Mouse (Mus musculus) liver, embryonic 14.5 days (tissue): ENCODE measurements at regions not wholly inside any gene's neighbourhood (a gene's known extent, or its start where the extent isn't known, plus 50 kb on each side); places are given as distances from the start of the nearest gene placed in this dataset.

Source experiments
- ATAC-seq: fragments of 200-750 bp; cut with Nextera tagmentation; 2 replicates; pipeline ENCODE4 v1.8.0; 2017; ENCODE audit warnings: moderate number of reproducible peaks, mild to moderate bottlenecking, moderate library complexity; ENCODE audit not compliant: insufficient read depth
- DNase-seq, 3 experiments: peaks; one replicate each; pipeline ENCODE4 v3.0.0-alpha.2; 2012 to 2013; ENCODE audit warnings: low read depth in 3 of 3, low spot score in 3 of 3
- H3K27ac ChIP-seq: fragments of 300-500 bp; sonication (generic); 2 replicates; pipeline ENCODE4 v1.5.1; 2014; ENCODE audit warnings: moderate library complexity, mild to moderate bottlenecking, control low read depth, inconsistent platforms
- H3K27me3 ChIP-seq: fragments of 300-500 bp; sonication (generic); 2 replicates; pipeline ENCODE4 v1.6.1; 2014; ENCODE audit warnings: mild to moderate bottlenecking, low read length, moderate library complexity; ENCODE audit not compliant: control insufficient read depth, insufficient read depth
- H3K36me3 ChIP-seq: fragments of 300-500 bp; sonication (generic); replicated peaks from 2 replicates; pipeline ENCODE4 v1.6.1; 2014; ENCODE audit warnings: low read depth; ENCODE audit not compliant: control insufficient read depth, insufficient read depth
- H3K4me1 ChIP-seq, 2 experiments: fragments of 200-500 bp in 1 of 2; fragments of 300-500 bp in 1 of 2; sonication (generic) in 1 of 2; replicated peaks; 2 replicates each; pipeline ENCODE4 v1.6.1; 2012 to 2014; ENCODE audit warnings: antibody characterized with exemption in 1 of 2, inconsistent platforms in 1 of 2, low read length in 1 of 2; ENCODE audit not compliant: control insufficient read depth in 2 of 2, insufficient read depth in 2 of 2
- H3K4me2 ChIP-seq: fragments of 300-500 bp; sonication (generic); 2 replicates; pipeline ENCODE4 v1.6.1; 2014; ENCODE audit warnings: low read depth, mild to moderate bottlenecking, control low read depth, moderate library complexity
- H3K4me3 ChIP-seq, 2 experiments: fragments of 200-500 bp in 1 of 2; fragments of 300-500 bp in 1 of 2; sonication (generic) in 1 of 2; 2 replicates each; pipeline ENCODE4 v1.5.1; 2012 to 2014; ENCODE audit warnings: low read depth in 2 of 2, low read length in 2 of 2, mild to moderate bottlenecking in 2 of 2, control low read depth in 1 of 2, inconsistent platforms in 1 of 2, moderate library complexity in 1 of 2; ENCODE audit not compliant: insufficient read depth in 1 of 2
- H3K9ac ChIP-seq: fragments of 300-500 bp; sonication (generic); replicated peaks from 2 replicates; pipeline ENCODE4 v1.6.1; 2014; ENCODE audit warnings: mild to moderate bottlenecking, control low read depth, moderate library complexity
- H3K9me3 ChIP-seq: fragments of 300-500 bp; sonication (generic); 2 replicates; pipeline ENCODE4 v1.6.1; 2016; ENCODE audit warnings: low read length, mixed read lengths; ENCODE audit not compliant: control insufficient read depth
- CTCF ChIP-seq: IDR thresholded peaks from 2 replicates; pipeline ENCODE4 v1.5.1; 2016; ENCODE audit warnings: antibody characterized with exemption, low read depth, control low read depth
- EP300 ChIP-seq: IDR thresholded peaks from 2 replicates; pipeline ENCODE4 v1.6.1; 2016; ENCODE audit warnings: antibody characterized with exemption, low read depth
- whole genome bisulfite sequencing: fragments of 180-500 bp; shearing (Covaris S2); extraction: QIAGEN DNeasy Blood & Tissue Kit; methylation state at CpG from one replicate; pipeline ENCODE4 v1.1.7; 2014; ENCODE audit not compliant: insufficient replicate concordance; 5-methylcytosine and 5-hydroxymethylcytosine counted together

DNA sequence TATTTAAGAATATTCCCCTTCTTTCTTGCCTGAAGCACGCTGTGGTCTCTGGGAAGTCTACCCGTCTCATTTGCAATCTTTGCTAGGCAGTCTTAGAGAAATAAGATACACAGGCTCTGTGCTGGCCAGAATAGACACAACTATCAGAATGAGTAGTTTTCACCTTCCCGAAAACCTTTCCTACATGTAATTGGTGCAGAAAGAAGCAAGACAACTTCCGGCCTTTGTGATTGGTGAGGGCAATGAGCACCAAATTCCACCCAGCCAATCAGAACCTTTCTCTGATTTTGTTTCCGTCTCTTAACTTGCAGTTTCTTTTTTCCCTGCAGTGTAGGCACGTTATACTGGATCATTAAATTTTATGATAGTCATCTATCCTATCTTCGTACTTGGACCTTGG is 127.7 kb downstream of the Utp18 start:
- 65% methylated on average over 7 of the region's 7 CpGs for WGBS
- H3K4me1 ChIP-seq, result no peaks in the 10 kb centered on the region
- DNase-seq (no peak), ATAC-seq (no peak)
- no peak overlapping the region for H3K4me3 ChIP-seq
- no peak overlapping the region for H3K27ac ChIP-seq
- H3K9me3 ChIP-seq, result no peaks in the 10 kb centered on the region
- no peaks in the 10 kb centered on the region for H3K27me3 ChIP-seq
- no peaks in the 10 kb centered on the region for H3K36me3 ChIP-seq
- H3K9ac ChIP-seq, result no peak overlapping the region
- H3K4me2 ChIP-seq, result no peak overlapping the region
- TF ChIP-seq CTCF (no peak), EP300 (no peak)

DNA sequence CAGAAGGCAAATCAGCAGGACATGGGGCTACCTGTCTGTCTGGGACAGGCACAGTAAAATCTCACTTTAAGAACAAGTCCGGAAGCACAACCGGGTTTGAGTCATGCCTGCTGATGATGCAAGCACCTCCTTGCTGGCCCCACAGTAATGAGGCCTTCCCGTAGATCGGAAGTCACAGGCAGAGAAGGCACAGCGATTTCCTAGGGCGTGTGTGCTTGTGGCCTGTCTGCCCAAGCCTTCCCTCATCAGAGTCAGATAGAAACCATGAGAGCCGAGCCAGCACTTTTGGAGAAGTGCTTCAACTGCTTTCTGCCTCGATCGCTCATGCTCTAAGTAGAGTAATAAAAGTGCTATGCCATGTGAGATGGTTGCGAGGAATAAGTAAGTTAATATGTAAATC is 148.9 kb downstream of the Utp18 start:
- WGBS, result 73% methylated on average over 10 of the region's 10 CpGs
- no peak overlapping the region for H3K27ac ChIP-seq
- H3K4me1 ChIP-seq, result no peaks in the 10 kb centered on the region
- TF ChIP-seq EP300, result no peak
- no peak for TF ChIP-seq CTCF
- no peak overlapping the region for H3K4me2 ChIP-seq
- H3K9me3 ChIP-seq, result no peaks in the 10 kb centered on the region
- no peak overlapping the region for H3K4me3 ChIP-seq
- no peaks in the 10 kb centered on the region for H3K36me3 ChIP-seq
- no peaks in the 10 kb centered on the region for H3K27me3 ChIP-seq
- ATAC-seq (no peak), DNase-seq (no peak)
- no peak overlapping the region for H3K9ac ChIP-seq

DNA sequence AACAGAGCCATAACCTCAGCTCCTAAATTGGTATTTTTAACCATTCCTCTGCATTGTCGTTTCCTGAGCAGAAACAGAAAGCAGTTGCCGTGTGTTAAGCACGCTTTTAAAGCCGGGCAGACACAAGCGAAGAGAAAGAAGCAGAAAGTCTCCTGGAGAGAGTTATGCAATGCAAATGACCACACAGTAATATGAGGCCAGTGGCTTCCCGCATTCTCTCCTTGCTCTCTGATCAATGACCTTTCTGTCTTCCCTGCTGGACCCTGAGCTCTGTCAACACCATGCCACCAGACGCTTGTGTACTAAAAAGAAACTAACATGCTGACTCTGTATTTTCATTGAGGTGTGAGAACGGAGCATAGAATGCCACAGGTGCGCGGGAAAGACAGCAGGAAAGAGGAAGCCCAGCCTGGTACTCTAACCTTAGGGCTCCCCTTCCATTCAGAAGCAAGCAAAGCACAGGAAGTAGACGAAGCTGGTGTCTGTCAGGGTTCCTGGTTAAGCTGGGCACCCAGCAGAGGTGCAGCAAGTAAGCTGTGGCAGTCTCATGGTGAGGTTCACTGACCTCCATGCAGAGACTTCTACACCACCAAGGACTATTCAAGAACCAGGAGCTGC is 151.9 kb downstream of the Utp18 start:
- H3K27ac ChIP-seq, result no peak overlapping the region
- no peaks in the 10 kb centered on the region for H3K9me3 ChIP-seq
- ATAC-seq (no peak), DNase-seq (no peak)
- H3K27me3 ChIP-seq, result no peaks in the 10 kb centered on the region
- 43% methylated on average over 11 of the region's 11 CpGs for WGBS
- no peak overlapping the region for H3K4me3 ChIP-seq
- H3K4me1 ChIP-seq, result no peaks in the 10 kb centered on the region
- no peaks in the 10 kb centered on the region for H3K36me3 ChIP-seq
- no peak for TF ChIP-seq CTCF
- no peak for TF ChIP-seq EP300
- H3K4me2 ChIP-seq, result no peak overlapping the region; the same call in 1 of the 2 replicates
- H3K9ac ChIP-seq, result no peak overlapping the region

DNA sequence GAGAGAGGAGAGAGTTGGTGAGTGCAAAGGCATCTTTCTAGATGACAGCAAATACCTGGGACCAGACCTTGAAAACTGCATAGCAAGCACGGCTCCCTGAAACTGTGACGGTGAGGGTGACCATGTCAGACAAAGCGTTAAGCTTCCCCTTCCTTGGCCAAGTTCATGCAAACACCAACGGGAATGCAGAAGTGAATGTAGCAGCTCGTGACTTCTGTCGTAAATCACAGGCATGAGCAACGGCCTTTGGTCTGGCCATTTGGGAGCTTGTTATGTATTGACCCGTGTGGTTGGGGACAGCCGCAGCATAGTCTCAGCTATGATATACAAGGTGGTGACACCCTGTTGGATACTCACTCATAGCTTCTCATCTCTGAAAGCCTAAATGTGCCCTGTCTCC is 156.4 kb downstream of the Utp18 start:
- Histone ChIP-seq H3K9me3 (no peaks in the 10 kb centered on the region), H3K4me1 (no peaks in the 10 kb centered on the region), H3K27me3 (no peaks in the 10 kb centered on the region), H3K27ac (no peak overlapping the region), H3K9ac (no peak overlapping the region), H3K36me3 (no peaks in the 10 kb centered on the region), H3K4me3 (no peak overlapping the region), H3K4me2 (no peak overlapping the region)
- 46% methylated on average over 9 of the region's 9 CpGs for WGBS
- TF ChIP-seq CTCF (no peak), EP300 (no peak)
- DNase-seq (no peak), ATAC-seq (no peak)

DNA sequence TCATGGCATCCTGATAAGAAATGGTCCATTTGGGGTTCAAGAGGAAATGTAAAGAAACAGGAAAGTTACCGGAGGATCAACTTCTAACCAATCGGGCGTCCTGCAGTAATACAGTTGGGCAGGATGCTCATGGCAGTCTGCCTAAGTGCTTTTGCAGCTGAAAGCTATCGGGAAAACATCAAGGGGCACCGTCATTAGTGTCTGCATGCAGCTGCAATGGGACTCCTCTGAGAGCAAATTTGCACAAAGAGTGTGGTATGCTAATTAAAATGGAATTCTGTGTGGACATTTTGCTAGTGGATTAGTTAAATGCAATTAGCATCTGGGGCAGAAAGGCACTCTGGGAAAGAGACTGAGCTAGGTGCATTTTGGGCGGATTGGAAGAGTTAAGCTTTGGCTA is 160.3 kb downstream of the Utp18 start:
- H3K4me2 ChIP-seq, result no peak overlapping the region
- no peaks in the 10 kb centered on the region for H3K36me3 ChIP-seq
- H3K9me3 ChIP-seq, result no peaks in the 10 kb centered on the region
- 66% methylated on average over 6 of the region's 6 CpGs for WGBS
- ATAC-seq (no peak), DNase-seq (no peak)
- no peak overlapping the region for H3K9ac ChIP-seq
- H3K4me1 ChIP-seq, result no peaks in the 10 kb centered on the region
- no peaks in the 10 kb centered on the region for H3K27me3 ChIP-seq
- no peak for TF ChIP-seq CTCF
- no peak for TF ChIP-seq EP300
- H3K27ac ChIP-seq, result no peak overlapping the region
- no peak overlapping the region for H3K4me3 ChIP-seq
